Mouse (Mus musculus) liver, adult 2 months (tissue): ENCODE data around the gene Spint1.

Experiments used
- CTCF ChIP-seq: fragments of 200-500 bp; IDR thresholded peaks from 2 replicates; pipeline ENCODE4 v1.5.1; 2011; ENCODE audit warnings: low read depth, low read length, control low read depth
- POLR2A ChIP-seq: fragments of 200-500 bp; IDR thresholded peaks from 2 replicates; pipeline ENCODE4 v1.6.1; 2011; ENCODE audit warnings: low read length, control low read depth; ENCODE audit not compliant: insufficient read depth; ENCODE audit errors: extremely low read depth

DNA sequence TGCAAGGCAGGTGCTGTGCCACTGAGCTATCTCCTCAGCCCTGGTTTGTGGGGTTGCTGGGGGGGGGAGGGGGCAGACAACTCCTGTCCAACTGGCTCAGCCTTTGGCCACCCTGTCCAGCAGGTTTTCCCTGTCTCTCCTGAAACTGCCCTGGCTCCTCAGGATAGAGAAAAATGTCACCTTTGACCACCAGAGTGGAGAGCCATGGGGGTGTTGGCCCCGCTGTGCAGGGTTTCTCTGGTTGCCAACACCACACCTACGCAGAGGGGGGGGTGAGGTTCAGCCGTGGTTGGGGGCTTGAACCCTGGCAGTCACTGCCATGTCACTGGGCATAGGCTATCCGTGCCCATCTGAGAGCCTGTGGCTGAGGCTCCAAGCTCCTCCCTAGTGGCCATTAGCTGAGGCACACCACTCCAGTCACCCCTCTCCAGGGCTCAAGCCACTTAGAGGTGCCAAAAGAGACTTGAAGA lies 12.5 kb downstream of the Spint1 start:
- no peak for TF ChIP-seq POLR2A
- no peak for TF ChIP-seq CTCF
